Mouse (Mus musculus): ENCODE measurements at regions not wholly inside any gene's neighbourhood (a gene's known extent, or its start where the extent isn't known, plus 50 kb on each side); places are given as distances from the start of the nearest gene placed in this dataset.

DNA sequence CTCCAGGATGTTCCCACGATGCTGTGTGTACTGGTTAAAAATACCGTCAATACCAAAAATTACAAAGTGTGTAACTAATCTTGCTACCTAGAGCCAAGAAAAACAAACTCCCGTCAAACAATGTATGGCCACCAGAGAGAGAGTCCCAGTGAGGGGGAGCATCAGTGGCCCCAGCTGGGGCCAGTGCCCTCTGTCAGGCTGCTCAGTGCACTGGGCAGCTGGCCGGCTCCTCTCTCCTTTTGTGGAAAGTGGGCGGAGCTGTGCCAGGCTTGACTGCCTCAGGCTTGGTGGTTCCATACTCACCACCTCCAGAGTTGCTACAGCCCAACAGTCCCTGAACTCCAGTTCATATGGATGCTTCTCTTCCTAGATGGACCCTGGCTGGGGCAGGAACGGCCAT lies 53.8 kb upstream of the Sept5 start:
- H3K4me2 ChIP-seq (replicated peaks; ENCODE audit: low read depth, low read length) = no peak overlapping the region
- no peaks in the 10 kb centered on the region for H3K9me3 ChIP-seq (ENCODE audit: low read length)
- ATAC-seq (ENCODE audit: low FRiP score, low TSS enrichment) = peak; percentile 81
- 28% methylated on average over 6 of the region's 6 CpGs for WGBS
- H3K27ac ChIP-seq (ENCODE audit: low read length) = no peak overlapping the region
- no peaks in the 10 kb centered on the region for H3K36me3 ChIP-seq (ENCODE audit: insufficient read depth, low read length)
- no peak overlapping the region for H3K9ac ChIP-seq (replicated peaks; ENCODE audit: low read length)
- H3K4me1 ChIP-seq (ENCODE audit: insufficient read depth, low read length) = peaks cover 29% of the 10 kb centered on the region
- no peak overlapping the region for H3K4me3 ChIP-seq (ENCODE audit: low read length)
- H3K27me3 ChIP-seq (ENCODE audit: insufficient read depth, low read length) = no peaks in the 10 kb centered on the region

GRCm38 (mm10) chr16:18686044-18686761 lies 56.4 kb upstream of the Sept5 start:
- Histone ChIP-seq H3K9ac (replicated peaks; ENCODE audit: low read length) (0 out of 2 replicates have a peak overlapping the region, but pooled peaks have one; percentile 1), H3K36me3 (ENCODE audit: insufficient read depth, low read length) (no peaks in the 10 kb centered on the region), H3K27ac (ENCODE audit: low read length) (peak overlapping the region; percentile 59; the same call in 1 of the 2 replicates), H3K4me3 (ENCODE audit: low read length) (no peak overlapping the region), H3K4me2 (replicated peaks; ENCODE audit: low read depth, low read length) (no peak overlapping the region), H3K9me3 (ENCODE audit: low read length) (no peaks in the 10 kb centered on the region), H3K4me1 (ENCODE audit: insufficient read depth, low read length) (peaks cover 29% of the 10 kb centered on the region), H3K27me3 (ENCODE audit: insufficient read depth, low read length) (no peaks in the 10 kb centered on the region)
- whole genome bisulfite sequencing = 12% methylated on average over 6 of the region's 6 CpGs
- no peak for ATAC-seq (ENCODE audit: low FRiP score, low TSS enrichment)

GRCm38 (mm10) chr16:18686916-18687315 lies 57.2 kb upstream of the Sept5 start:
- peak; percentile 96 for ATAC-seq (ENCODE audit: low FRiP score, low TSS enrichment)
- Histone ChIP-seq H3K27ac (ENCODE audit: low read length) (peak overlapping the region; percentile 72), H3K9me3 (ENCODE audit: low read length) (no peaks in the 10 kb centered on the region), H3K9ac (replicated peaks; ENCODE audit: low read length) (peak overlapping the region; percentile 43), H3K4me3 (ENCODE audit: low read length) (peak overlapping the region; percentile 16), H3K36me3 (ENCODE audit: insufficient read depth, low read length) (no peaks in the 10 kb centered on the region), H3K4me2 (replicated peaks; ENCODE audit: low read depth, low read length) (peak overlapping the region; percentile 43), H3K27me3 (ENCODE audit: insufficient read depth, low read length) (no peaks in the 10 kb centered on the region), H3K4me1 (ENCODE audit: insufficient read depth, low read length) (peaks cover 29% of the 10 kb centered on the region)
- 2% methylated on average over 17 of the region's 17 CpGs for WGBS

GRCm38 (mm10) chr16:18687367-18687766 lies 57.6 kb upstream of the Sept5 start:
- 5% methylated on average over 8 of the region's 8 CpGs for WGBS
- peak overlapping the region; percentile 72 for H3K27ac ChIP-seq (ENCODE audit: low read length)
- H3K4me1 ChIP-seq (ENCODE audit: insufficient read depth, low read length) = peaks cover 29% of the 10 kb centered on the region
- no peaks in the 10 kb centered on the region for H3K27me3 ChIP-seq (ENCODE audit: insufficient read depth, low read length)
- ATAC-seq (ENCODE audit: low FRiP score, low TSS enrichment) = peak; percentile 50
- peak overlapping the region; percentile 16 for H3K4me3 ChIP-seq (ENCODE audit: low read length)
- H3K36me3 ChIP-seq (ENCODE audit: insufficient read depth, low read length) = no peaks in the 10 kb centered on the region
- peak overlapping the region; percentile 43 for H3K4me2 ChIP-seq (replicated peaks; ENCODE audit: low read depth, low read length)
- no peaks in the 10 kb centered on the region for H3K9me3 ChIP-seq (ENCODE audit: low read length)
- peak overlapping the region; percentile 43 for H3K9ac ChIP-seq (replicated peaks; ENCODE audit: low read length)

DNA sequence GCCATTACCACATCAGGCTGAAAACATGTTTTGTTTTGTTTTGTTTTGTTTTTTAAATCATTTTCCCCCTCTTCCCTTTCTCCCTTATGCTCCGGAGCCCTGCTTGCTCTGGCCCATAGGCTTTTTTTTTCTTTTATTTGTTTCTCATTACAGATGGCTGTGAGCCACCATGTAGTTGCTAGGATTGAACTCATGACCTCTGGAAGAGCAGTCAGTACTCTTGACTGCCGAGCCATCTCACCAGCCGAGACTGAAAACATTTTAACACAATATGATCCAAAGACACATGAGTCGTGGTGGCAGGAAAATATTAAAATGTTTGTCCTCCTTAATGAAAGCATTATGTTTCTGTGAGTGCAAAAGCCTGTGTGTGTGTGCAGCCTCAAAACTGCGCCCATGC lies 65.8 kb upstream of the Sept5 start:
- Histone ChIP-seq H3K36me3 (ENCODE audit: insufficient read depth, low read length) (no peaks in the 10 kb centered on the region), H3K4me3 (ENCODE audit: low read length) (no peak overlapping the region), H3K9me3 (ENCODE audit: low read length) (no peaks in the 10 kb centered on the region), H3K4me2 (replicated peaks; ENCODE audit: low read depth, low read length) (no peak overlapping the region), H3K27me3 (ENCODE audit: insufficient read depth, low read length) (no peaks in the 10 kb centered on the region), H3K9ac (replicated peaks; ENCODE audit: low read length) (no peak overlapping the region), H3K27ac (ENCODE audit: low read length) (no peak overlapping the region), H3K4me1 (ENCODE audit: insufficient read depth, low read length) (no peaks in the 10 kb centered on the region)
- 63% methylated on average over 5 of the region's 5 CpGs for WGBS
- no peak for ATAC-seq (ENCODE audit: low FRiP score, low TSS enrichment)

DNA sequence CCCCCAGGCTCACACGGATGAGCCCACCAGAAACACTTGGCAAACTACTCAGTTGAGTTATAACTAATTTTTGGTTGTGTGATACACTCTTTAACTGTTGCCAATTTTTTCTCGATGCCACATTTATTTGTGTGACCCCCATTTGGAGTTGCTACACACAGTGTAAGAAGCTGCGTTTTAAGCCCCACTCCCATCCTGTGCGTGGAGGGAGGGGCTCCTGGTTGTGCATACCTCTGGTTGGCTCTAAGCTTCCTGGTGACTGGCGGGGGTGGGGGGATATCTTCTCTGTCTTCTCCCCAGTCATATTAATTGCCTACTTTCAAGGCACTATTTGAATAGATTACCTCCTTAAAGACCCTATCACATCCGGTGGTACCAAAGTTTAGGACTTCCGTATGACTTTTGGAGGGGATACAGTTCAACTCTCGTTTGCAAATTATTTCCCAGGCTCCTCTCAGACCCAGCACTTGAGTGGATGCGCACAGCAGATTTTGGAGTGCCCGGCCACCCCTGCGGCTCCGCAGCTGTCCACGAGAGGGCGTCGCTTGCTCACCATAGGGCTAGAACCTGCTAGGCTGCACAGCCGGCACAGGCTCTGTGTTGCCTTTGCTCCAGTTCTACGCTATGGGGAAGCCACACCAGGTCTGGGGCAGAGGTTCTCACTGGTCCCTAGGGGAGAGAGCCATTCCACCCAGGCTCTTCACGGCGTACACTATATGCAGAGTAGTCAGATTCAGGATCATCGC lies 66.5 kb upstream of the Sept5 start:
- H3K27ac ChIP-seq (ENCODE audit: low read length) = no peak overlapping the region
- H3K9ac ChIP-seq (replicated peaks; ENCODE audit: low read length) = no peak overlapping the region; the same call in 1 of the 2 replicates
- peak overlapping the region; percentile 23 for H3K4me2 ChIP-seq (replicated peaks; ENCODE audit: low read depth, low read length)
- peak; percentile 93 for ATAC-seq (ENCODE audit: low FRiP score, low TSS enrichment)
- no peaks in the 10 kb centered on the region for H3K27me3 ChIP-seq (ENCODE audit: insufficient read depth, low read length)
- H3K4me3 ChIP-seq (ENCODE audit: low read length) = 0 out of 2 replicates have a peak overlapping the region, but pooled peaks have one; percentile 8
- no peaks in the 10 kb centered on the region for H3K9me3 ChIP-seq (ENCODE audit: low read length)
- 14% methylated on average over 20 of the region's 20 CpGs for WGBS
- no peaks in the 10 kb centered on the region for H3K36me3 ChIP-seq (ENCODE audit: insufficient read depth, low read length)
- no peaks in the 10 kb centered on the region for H3K4me1 ChIP-seq (ENCODE audit: insufficient read depth, low read length)

- Histone ChIP-seq H3K36me3 (ENCODE audit: insufficient read depth, low read length) (no peaks in the 10 kb centered on the region), H3K27me3 (ENCODE audit: insufficient read depth, low read length) (no peaks in the 10 kb centered on the region)
- ATAC-seq (ENCODE audit: low FRiP score, low TSS enrichment) = peak; percentile 28; the same call in 1 of the 2 replicates
Observed at GRCm38 (mm10) chr16:18696820-18697168, 67.0 kb upstream of the Sept5 start.

GRCm38 (mm10) chr16:18704126-18704525 lies 72.5 kb upstream of the Cldn5 start:
- Histone ChIP-seq H3K4me3 (ENCODE audit: low read length) (no peak overlapping the region), H3K27me3 (ENCODE audit: insufficient read depth, low read length) (no peaks in the 10 kb centered on the region), H3K36me3 (ENCODE audit: insufficient read depth, low read length) (no peaks in the 10 kb centered on the region), H3K9me3 (ENCODE audit: low read length) (no peaks in the 10 kb centered on the region), H3K27ac (ENCODE audit: low read length) (peak overlapping the region; percentile 35; the same call in 1 of the 2 replicates), H3K4me2 (replicated peaks; ENCODE audit: low read depth, low read length) (peak overlapping the region; percentile 1; the same call in 1 of the 2 replicates), H3K9ac (replicated peaks; ENCODE audit: low read length) (no peak overlapping the region), H3K4me1 (ENCODE audit: insufficient read depth, low read length) (peaks cover 16% of the 10 kb centered on the region)
- WGBS = 28% methylated on average over 9 of the region's 9 CpGs
- ATAC-seq (ENCODE audit: low FRiP score, low TSS enrichment) = no peak

More at GRCm38 (mm10) chr16:18696820-18697168, 67.0 kb upstream of the Sept5 start:
- H3K9me3 ChIP-seq (ENCODE audit: low read length) = no peaks in the 10 kb centered on the region
- 77% methylated on average over 5 of the region's 5 CpGs for WGBS
- no peak overlapping the region for H3K27ac ChIP-seq (ENCODE audit: low read length)
- no peaks in the 10 kb centered on the region for H3K4me1 ChIP-seq (ENCODE audit: insufficient read depth, low read length)
- H3K4me3 ChIP-seq (ENCODE audit: low read length) = no peak overlapping the region
- no peak overlapping the region for H3K4me2 ChIP-seq (replicated peaks; ENCODE audit: low read depth, low read length)
- no peak overlapping the region; the same call in 1 of the 2 replicates for H3K9ac ChIP-seq (replicated peaks; ENCODE audit: low read length)

- peaks cover 16% of the 10 kb centered on the region for H3K4me1 ChIP-seq (ENCODE audit: insufficient read depth, low read length)
- no peak overlapping the region for H3K9ac ChIP-seq (replicated peaks; ENCODE audit: low read length)
- H3K27me3 ChIP-seq (ENCODE audit: insufficient read depth, low read length) = no peaks in the 10 kb centered on the region
- no peak overlapping the region for H3K4me3 ChIP-seq (ENCODE audit: low read length)
- no peaks in the 10 kb centered on the region for H3K36me3 ChIP-seq (ENCODE audit: insufficient read depth, low read length)
- peak; percentile 81 for ATAC-seq (ENCODE audit: low FRiP score, low TSS enrichment)
- H3K4me2 ChIP-seq (replicated peaks; ENCODE audit: low read depth, low read length) = 0 out of 2 replicates have a peak overlapping the region, but pooled peaks have one; percentile 1
- H3K27ac ChIP-seq (ENCODE audit: low read length) = no peak overlapping the region
- H3K9me3 ChIP-seq (ENCODE audit: low read length) = no peaks in the 10 kb centered on the region
- 33% methylated on average over 9 of the region's 9 CpGs for WGBS
Observed at GRCm38 (mm10) chr16:18705028-18705648, 71.5 kb upstream of the Cldn5 start.

Data from kidney, embryonic 16.5 days (tissue).